Mouse (Mus musculus): ENCODE data around the gene 1810049J17Rik. TPM values are rescaled to one million over a fixed set of nuclear protein-coding genes. Genes with fewer than 3 reads are reported as not detected.
A peak's percentile ranks its signal among the peaks of the same experiment; 100 is the strongest.
"Not testable (repeated sequence)": the region's sequence is repeated elsewhere in the genome, so short reads cannot be mapped to it uniquely, and the experiment has no call there.

The 1810049J17Rik gene
- 1.3 TPM in 1 of 2 replicates, not detected in the other for polyA plus RNA-seq (2015; fragmentation: Nextera tagmentation; extraction: Ambion mirVana)

- ATAC-seq (ENCODE audit: low read depth): peak; percentile 36
- Histone ChIP-seq H3K27ac (replicated peaks) (peak within 1 kb of the TSS; percentile 94), H3K36me3 (0 out of 2 replicates have a peak, but pooled peaks cover 5% of the 10 kb centered on the region), H3K4me3 (peak within 1 kb of the TSS; percentile 100), H3K9ac (peak within 1 kb of the TSS; percentile 98), H3K4me1 (replicated peaks) (peaks cover 39% of the 10 kb centered on the region), H3K27me3 (peaks cover 10% of the 10 kb centered on the region), H3K4me2 (peak within 1 kb of the TSS; percentile 79), H3K9me3 (no peaks in the 10 kb centered on the region)
- under 1% methylated on average over 68 of the region's 70 CpGs for WGBS
Measured at GRCm38 (mm10) chr15:12321788-12322621, at the start of gene 1810049J17Rik. Gene 1810049J17Rik, minus strand, starts transcription at chr15:12321899.

- H3K36me3 ChIP-seq: no peaks in the 10 kb centered on the region
- no peak overlapping the region for H3K27ac ChIP-seq (replicated peaks)
- H3K9me3 ChIP-seq: no peaks in the 10 kb centered on the region
- no peak overlapping the region for H3K4me3 ChIP-seq
- ATAC-seq (ENCODE audit: low read depth): peak; percentile 56
- WGBS: 4% methylated on average over 8 of the region's 8 CpGs
- H3K9ac ChIP-seq: 0 out of 2 replicates have a peak overlapping the region, but pooled peaks have one; percentile 18
- H3K4me2 ChIP-seq: no peak overlapping the region
- H3K27me3 ChIP-seq: 0 out of 2 replicates have a peak, but pooled peaks cover 7% of the 10 kb centered on the region
- H3K4me1 ChIP-seq (replicated peaks): peaks cover 35% of the 10 kb centered on the region
Measured at GRCm38 (mm10) chr15:12371183-12371582, 49.5 kb upstream of the 1810049J17Rik start.

GRCm38 (mm10) chr15:12370096-12370495, 48.4 kb upstream of the 1810049J17Rik start:
- no peaks in the 10 kb centered on the region for H3K36me3 ChIP-seq
- H3K4me3 ChIP-seq: no peak overlapping the region
- no peak overlapping the region for H3K27ac ChIP-seq (replicated peaks)
- 97% methylated on average over 3 of the region's 3 CpGs for WGBS
- H3K27me3 ChIP-seq: 0 out of 2 replicates have a peak, but pooled peaks cover 7% of the 10 kb centered on the region
- H3K9ac ChIP-seq: no peak overlapping the region
- H3K4me1 ChIP-seq (replicated peaks): peaks cover 36% of the 10 kb centered on the region
- no peaks in the 10 kb centered on the region for H3K9me3 ChIP-seq
- no peak for ATAC-seq (ENCODE audit: low read depth)
- no peak overlapping the region for H3K4me2 ChIP-seq

- no peak overlapping the region for H3K4me3 ChIP-seq
- WGBS: 90% methylated on average over 4 of the region's 4 CpGs
- no peak overlapping the region for H3K9ac ChIP-seq
- no peaks in the 10 kb centered on the region for H3K36me3 ChIP-seq
- no peaks in the 10 kb centered on the region for H3K9me3 ChIP-seq
- ATAC-seq (ENCODE audit: low read depth): no peak
- no peaks in the 10 kb centered on the region for H3K27me3 ChIP-seq
- no peak overlapping the region for H3K4me2 ChIP-seq
- H3K4me1 ChIP-seq (replicated peaks): peaks cover 36% of the 10 kb centered on the region
- no peak overlapping the region for H3K27ac ChIP-seq (replicated peaks)
Measured at GRCm38 (mm10) chr15:12368850-12369249, 47.2 kb upstream of the 1810049J17Rik start.

- H3K9ac ChIP-seq: no peak overlapping the region
- WGBS: 42% methylated on average over 11 of the region's 11 CpGs
- H3K27ac ChIP-seq (replicated peaks): no peak overlapping the region
- H3K27me3 ChIP-seq: no peaks in the 10 kb centered on the region
- no peaks in the 10 kb centered on the region for H3K36me3 ChIP-seq
- H3K4me1 ChIP-seq (replicated peaks): peaks cover 36% of the 10 kb centered on the region
- no peaks in the 10 kb centered on the region for H3K9me3 ChIP-seq
- ATAC-seq (ENCODE audit: low read depth): no peak
- H3K4me3 ChIP-seq: no peak overlapping the region
- no peak overlapping the region for H3K4me2 ChIP-seq
Measured at GRCm38 (mm10) chr15:12368357-12368756, 46.7 kb upstream of the 1810049J17Rik start.

- ATAC-seq (ENCODE audit: low read depth): no peak
- no peak overlapping the region for H3K9ac ChIP-seq
- no peak overlapping the region for H3K4me3 ChIP-seq
- no peak overlapping the region; the same call in 1 of the 2 replicates for H3K27ac ChIP-seq (replicated peaks)
- no peaks in the 10 kb centered on the region for H3K9me3 ChIP-seq
- no peaks in the 10 kb centered on the region for H3K36me3 ChIP-seq
- peaks cover 36% of the 10 kb centered on the region for H3K4me1 ChIP-seq (replicated peaks)
- no peak overlapping the region for H3K4me2 ChIP-seq
- H3K27me3 ChIP-seq: no peaks in the 10 kb centered on the region
- WGBS: 59% methylated on average over 13 of the region's 13 CpGs
Measured at GRCm38 (mm10) chr15:12367306-12368080, 45.8 kb upstream of the 1810049J17Rik start.

GRCm38 (mm10) chr15:12366580-12367305, 45.0 kb upstream of the 1810049J17Rik start:
- peak overlapping the region; percentile 86 for H3K27ac ChIP-seq (replicated peaks)
- H3K4me1 ChIP-seq (replicated peaks): peaks cover 36% of the 10 kb centered on the region
- 88% methylated on average over 11 of the region's 11 CpGs for WGBS
- H3K4me2 ChIP-seq; H3K4me3 ChIP-seq; H3K9me3 ChIP-seq; H3K27me3 ChIP-seq; ATAC-seq (ENCODE audit: low read depth); H3K36me3 ChIP-seq; H3K9ac ChIP-seq: not testable (repeated sequence)

- H3K4me3 ChIP-seq: no peak overlapping the region
- H3K4me1 ChIP-seq (replicated peaks): peaks cover 31% of the 10 kb centered on the region
- peak overlapping the region; percentile 86 for H3K27ac ChIP-seq (replicated peaks)
- 17% methylated on average over 3 of the region's 3 CpGs for whole genome bisulfite sequencing
- peak; percentile 93 for ATAC-seq (ENCODE audit: low read depth)
- 0 out of 2 replicates have a peak overlapping the region, but pooled peaks have one; percentile 16 for H3K4me2 ChIP-seq
- H3K9me3 ChIP-seq: no peaks in the 10 kb centered on the region
- no peaks in the 10 kb centered on the region for H3K27me3 ChIP-seq
- H3K9ac ChIP-seq: no peak overlapping the region
- H3K36me3 ChIP-seq: no peaks in the 10 kb centered on the region
Measured at GRCm38 (mm10) chr15:12366072-12366469, 44.4 kb upstream of the 1810049J17Rik start.

GRCm38 (mm10) chr15:12365416-12366071, 43.8 kb upstream of the 1810049J17Rik start:
- ATAC-seq (ENCODE audit: low read depth): no peak
- Histone ChIP-seq H3K4me1 (replicated peaks) (peaks cover 31% of the 10 kb centered on the region), H3K27ac (replicated peaks) (peak overlapping the region; percentile 86), H3K4me3 (no peak overlapping the region), H3K4me2 (0 out of 2 replicates have a peak overlapping the region, but pooled peaks have one; percentile 16), H3K9ac (no peak overlapping the region), H3K27me3 (no peaks in the 10 kb centered on the region), H3K36me3 (no peaks in the 10 kb centered on the region), H3K9me3 (no peaks in the 10 kb centered on the region)
- 68% methylated on average over 15 of the region's 15 CpGs for WGBS

GRCm38 (mm10) chr15:12364096-12364495, 42.4 kb upstream of the 1810049J17Rik start:
- Histone ChIP-seq H3K9me3 (no peaks in the 10 kb centered on the region), H3K4me1 (replicated peaks) (peaks cover 31% of the 10 kb centered on the region), H3K9ac (no peak overlapping the region), H3K36me3 (no peaks in the 10 kb centered on the region), H3K4me2 (no peak overlapping the region), H3K4me3 (no peak overlapping the region), H3K27me3 (no peaks in the 10 kb centered on the region), H3K27ac (replicated peaks) (no peak overlapping the region)
- 92% methylated on average over 4 of the region's 4 CpGs for WGBS
- ATAC-seq (ENCODE audit: low read depth): no peak

GRCm38 (mm10) chr15:12362701-12363040, 41.0 kb upstream of the 1810049J17Rik start:
- WGBS: 83% methylated on average over 6 of the region's 6 CpGs
- Histone ChIP-seq H3K4me3 (no peak overlapping the region), H3K27me3 (no peaks in the 10 kb centered on the region), H3K36me3 (no peaks in the 10 kb centered on the region), H3K4me2 (no peak overlapping the region), H3K27ac (replicated peaks) (no peak overlapping the region), H3K9ac (no peak overlapping the region), H3K4me1 (replicated peaks) (peaks cover 24% of the 10 kb centered on the region), H3K9me3 (no peaks in the 10 kb centered on the region)
- ATAC-seq (ENCODE audit: low read depth): no peak

Measured in neural tube, embryonic 13.5 days (tissue).